Mouse (Mus musculus) liver, adult 2 months (tissue): ENCODE measurements around the gene Rdm1.

Experiments used
- CTCF ChIP-seq: fragments of 200-500 bp; IDR thresholded peaks from 2 replicates; pipeline ENCODE4 v1.5.1; 2011; ENCODE audit warnings: low read depth, low read length, control low read depth
- POLR2A ChIP-seq: fragments of 200-500 bp; IDR thresholded peaks from 2 replicates; pipeline ENCODE4 v1.6.1; 2011; ENCODE audit warnings: low read length, control low read depth; ENCODE audit not compliant: insufficient read depth; ENCODE audit errors: extremely low read depth

DNA sequence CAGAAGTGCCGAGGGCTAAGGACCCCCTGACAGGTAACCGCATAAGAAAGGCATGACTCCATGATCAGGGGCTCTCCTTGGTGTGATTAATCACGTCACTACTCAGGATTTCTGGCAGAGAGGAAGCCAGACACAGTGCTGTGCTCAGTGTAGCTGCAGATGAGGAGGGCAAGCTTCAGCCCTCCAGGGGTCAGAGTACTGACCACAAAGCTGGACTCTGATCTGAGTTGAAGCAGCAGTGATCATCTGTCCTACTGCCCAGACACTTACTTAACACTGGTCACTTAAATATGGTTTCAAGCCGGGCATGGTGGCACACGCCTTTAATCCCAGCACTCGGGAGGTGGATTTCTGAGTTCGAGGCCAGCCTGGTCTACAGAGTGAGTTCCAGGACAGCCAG, 34.2 kb downstream of the Rdm1 start:
- TF ChIP-seq CTCF (0 out of 2 replicates have a peak, but pooled peaks have one; percentile 18), POLR2A (no peak)
